Mouse (Mus musculus): ENCODE measurements around the gene Fam217b. TPM values are rescaled to one million over a fixed set of nuclear protein-coding genes. Genes with fewer than 3 reads are reported as not detected.

Gene Fam217b
- polyA plus RNA-seq (2014; fragmentation: Illumina TruSeq; extraction: RNeasy Lipid Tissue Mini Kit (QIAGEN cat#74804); ENCODE audit: low read depth, low replicate concordance), result 5.3 TPM

DNA sequence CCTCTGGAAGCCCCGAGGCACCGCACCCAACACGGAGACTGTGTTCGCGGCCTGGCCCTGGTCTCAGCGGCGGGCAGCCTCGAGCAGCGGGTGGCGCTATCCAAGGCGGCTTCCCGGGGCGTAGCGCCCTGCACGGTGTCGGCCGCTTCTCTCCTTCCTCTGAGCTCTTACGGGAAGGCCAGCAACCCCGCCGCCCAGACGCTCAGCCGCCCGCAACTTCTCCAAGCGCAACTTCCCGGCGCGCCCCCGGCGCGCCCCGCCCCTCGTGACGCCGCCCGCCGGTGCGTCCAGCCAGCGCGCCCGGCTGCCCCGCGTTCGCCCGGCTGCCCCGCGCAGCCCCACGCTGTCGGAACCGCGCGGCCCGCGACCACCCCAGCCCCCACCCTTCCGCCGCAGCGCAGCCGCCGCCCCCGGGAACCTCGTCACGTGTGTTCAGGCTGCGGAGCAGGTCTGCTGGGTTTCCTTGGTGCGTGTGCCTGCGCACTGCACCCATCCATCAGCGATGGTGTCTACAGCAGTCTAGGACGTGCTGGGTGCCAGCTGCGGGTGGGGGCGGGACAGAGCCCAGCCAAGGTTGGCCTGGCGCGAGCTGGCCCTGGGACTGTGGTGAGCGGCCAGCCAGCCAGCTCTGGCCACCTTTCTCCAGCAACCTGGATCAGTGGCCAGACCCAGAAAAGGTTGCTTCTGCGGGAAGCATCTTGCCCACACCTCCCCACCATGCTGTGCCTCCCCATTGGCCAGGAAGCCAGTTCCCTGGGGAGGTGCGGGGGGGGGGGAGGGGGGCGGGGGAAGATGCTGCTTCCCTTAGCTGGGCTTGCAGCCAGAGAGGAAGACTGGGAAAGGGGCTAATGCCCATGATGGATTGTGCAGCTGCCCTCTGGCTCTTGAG, at the start of gene Fam217b, which contains the start of gene Ppp1r3d:
Gene Fam217b (plus strand): TSS at position 264 of the 889 bp plus-strand sequence.
Gene Ppp1r3d (minus strand): TSS at position 212 of the 889 bp plus-strand sequence.

GRCm38 (mm10) chr2:178407053-178407815, 7.1 kb upstream of the Fam217b start, which contains the start of gene Sycp2:
Gene Sycp2 (minus strand): TSS chr2:178407685.

DNA sequence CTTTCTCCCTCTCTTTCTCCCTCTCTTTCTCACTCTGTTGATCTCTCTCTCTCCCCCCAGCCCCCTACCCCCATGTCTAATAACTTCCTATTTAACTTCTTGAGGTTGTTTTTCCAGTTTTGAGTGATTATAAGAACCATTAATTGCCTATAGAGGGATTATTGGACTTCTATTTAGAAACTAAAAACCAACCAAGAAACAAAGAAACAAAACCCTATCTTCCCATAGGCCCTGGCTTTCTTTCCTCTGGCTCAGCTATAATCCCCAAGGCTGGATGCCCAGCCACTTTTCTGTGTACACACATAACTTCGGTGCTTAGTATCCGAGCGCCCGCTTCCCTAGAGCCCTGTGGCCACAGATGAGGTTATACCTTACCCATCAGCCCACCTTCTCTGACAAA, 15.9 kb downstream of the Fam217b start, which contains the start of gene Cdh26:
Gene Cdh26 (plus strand): TSS at position 301 of the 400 bp plus-strand sequence.

Other genes starting within 250 kb of the Fam217b start
- 0.23 TPM for gene Sycp2, start 6.8 kb upstream of the Fam217b start, polyA plus RNA-seq (2014; fragmentation: Illumina TruSeq; extraction: RNeasy Lipid Tissue Mini Kit (QIAGEN cat#74804); ENCODE audit: low read depth, low replicate concordance)
- 5.1 TPM for gene Ppp1r3d, start 52 bp upstream of the Fam217b start, polyA plus RNA-seq (2014; fragmentation: Illumina TruSeq; extraction: RNeasy Lipid Tissue Mini Kit (QIAGEN cat#74804); ENCODE audit: low read depth, low replicate concordance)
- gene Cdh26, start 16.0 kb downstream of the Fam217b start, polyA plus RNA-seq (2014; fragmentation: Illumina TruSeq; extraction: RNeasy Lipid Tissue Mini Kit (QIAGEN cat#74804); ENCODE audit: low read depth, low replicate concordance), result not detected